Mouse (Mus musculus) embryo, embryonic 10.5 days (tissue): ENCODE measurements around the gene Stab1.
A peak's percentile ranks its signal among the peaks of the same experiment; 100 is the strongest.

Experiments used
- DNase-seq: peaks from one replicate; pipeline ENCODE4 v3.0.0-alpha.2; 2015; ENCODE audit warnings: low spot score

Gene Stab1

GRCm38 (mm10) chr14:31165010-31165409 lies 3.4 kb downstream of the Stab1 start:
- no peak for DNase-seq

- DNase-seq: no peak
Measured at GRCm38 (mm10) chr14:31164067-31164466, 4.4 kb downstream of the Stab1 start.

GRCm38 (mm10) chr14:31161638-31162037 lies 6.8 kb downstream of the Stab1 start:
- DNase-seq: no peak

GRCm38 (mm10) chr14:31161191-31161590 lies 7.2 kb downstream of the Stab1 start:
- DNase-seq: no peak

- DNase-seq: no peak
Measured at GRCm38 (mm10) chr14:31160196-31161150, 8.0 kb downstream of the Stab1 start.

GRCm38 (mm10) chr14:31145694-31146093 lies 22.7 kb downstream of the Stab1 start:
- DNase-seq: no peak

GRCm38 (mm10) chr14:31141011-31141410 lies 27.4 kb downstream of the Stab1 start:
- no peak for DNase-seq

- DNase-seq: no peak
Measured at GRCm38 (mm10) chr14:31140141-31140540, 28.3 kb downstream of the Stab1 start.

GRCm38 (mm10) chr14:31139666-31140065 lies 28.8 kb downstream of the Stab1 start:
- DNase-seq: no peak

GRCm38 (mm10) chr14:31138897-31139429 lies 29.5 kb downstream of the Stab1 start:
- DNase-seq: no peak

GRCm38 (mm10) chr14:31138219-31138896 lies 30.1 kb downstream of the Stab1 start:
- no peak for DNase-seq

- DNase-seq: no peak
Measured at GRCm38 (mm10) chr14:31137791-31138190, 30.6 kb downstream of the Stab1 start.

GRCm38 (mm10) chr14:31137281-31137595 lies 31.2 kb downstream of the Stab1 start:
- DNase-seq: no peak

- DNase-seq: no peak
Measured at GRCm38 (mm10) chr14:31136411-31137280, 31.8 kb downstream of the Stab1 start.

- DNase-seq: no peak
Measured at GRCm38 (mm10) chr14:31135495-31136410, 32.7 kb downstream of the Stab1 start.

GRCm38 (mm10) chr14:31134015-31135000 lies 34.1 kb downstream of the Stab1 start:
- DNase-seq: no peak

- DNase-seq: no peak
Measured at GRCm38 (mm10) chr14:31133023-31133665, 35.3 kb downstream of the Stab1 start.

- DNase-seq: no peak
Measured at GRCm38 (mm10) chr14:31132491-31132975, 35.9 kb downstream of the Stab1 start.

GRCm38 (mm10) chr14:31132031-31132430 lies 36.4 kb downstream of the Stab1 start:
- peak; percentile 53 for DNase-seq
